Mouse (Mus musculus): ENCODE data around the gene Racgap1.

Gene Racgap1

DNA sequence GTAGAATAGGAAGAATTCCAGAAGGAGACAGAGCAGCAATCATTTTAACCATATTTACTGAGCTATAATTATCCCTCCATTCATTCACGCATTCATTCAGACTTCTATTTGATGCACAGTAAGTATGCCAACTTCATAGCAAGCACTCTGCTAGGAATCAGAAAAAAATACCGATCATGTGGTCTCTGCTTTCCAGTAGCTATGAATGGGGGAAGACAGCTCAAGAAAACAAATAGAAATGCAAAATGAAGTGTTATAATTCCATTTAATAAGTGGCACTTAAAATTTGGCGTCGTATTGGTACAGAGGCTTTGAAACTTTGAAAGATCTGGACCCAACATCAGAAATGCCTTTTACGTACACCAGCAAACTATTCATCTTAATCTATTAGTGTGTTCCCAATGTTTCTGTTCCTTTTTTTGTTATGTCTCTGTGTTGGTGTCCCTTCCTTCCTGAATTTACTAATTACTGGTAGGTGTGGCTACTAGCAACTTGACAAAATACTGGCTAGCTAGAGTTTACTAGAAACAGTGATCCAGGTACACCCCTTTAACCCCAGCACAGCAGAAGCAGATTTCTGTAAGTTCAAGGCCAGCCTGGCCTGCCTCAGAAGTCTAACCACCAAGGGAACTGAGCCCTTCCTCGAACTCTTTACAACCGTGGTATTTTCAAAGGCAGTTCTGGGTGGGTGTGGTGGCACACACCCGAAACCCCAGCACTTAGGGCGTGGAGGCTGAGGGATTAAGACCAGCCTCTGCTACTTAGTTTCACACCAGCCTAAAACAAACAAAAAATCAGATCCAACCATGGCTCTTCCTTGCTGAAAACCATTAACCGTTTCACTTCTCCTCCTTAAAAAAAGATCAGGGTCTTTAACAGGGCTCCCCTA is 772 bp upstream of the Racgap1 start:
- DNase-seq (ENCODE audit: low read depth, low spot score): no peak
- H3K36me3 ChIP-seq (ENCODE audit: control insufficient read depth, insufficient read depth, low read length, poor library complexity, severe bottlenecking): no peaks in the 10 kb centered on the region

DNA sequence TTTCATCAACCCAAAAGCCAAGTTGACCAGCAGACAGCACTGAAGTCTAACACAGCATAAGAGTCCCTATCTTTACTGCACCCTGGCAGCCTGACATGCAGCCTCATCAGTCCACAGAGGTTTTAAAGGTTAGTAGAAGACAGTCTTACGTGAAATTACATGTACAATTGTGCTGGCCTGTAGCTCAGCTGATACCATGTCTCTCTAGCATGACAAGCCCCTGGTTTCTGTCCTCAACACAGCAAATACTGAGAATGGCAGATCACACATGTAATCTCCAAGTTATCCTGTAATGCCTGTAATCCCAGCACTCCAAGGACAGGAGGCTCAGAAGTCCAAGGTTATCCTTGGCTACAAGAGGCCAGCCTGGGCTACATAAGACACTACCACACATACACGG is 1.2 kb downstream of the Racgap1 start:
- Histone ChIP-seq H3K36me3 (ENCODE audit: control insufficient read depth, insufficient read depth, low read length, poor library complexity, severe bottlenecking) (no peaks in the 10 kb centered on the region), H3K27me3 (ENCODE audit: control insufficient read depth, insufficient read depth, low read length, poor library complexity, severe bottlenecking) (no peaks in the 10 kb centered on the region)
- DNase-seq (ENCODE audit: low read depth, low spot score): no peak

More for the DNA sequence above, 772 bp upstream of the Racgap1 start:
- H3K27me3 ChIP-seq (ENCODE audit: control insufficient read depth, insufficient read depth, low read length, poor library complexity, severe bottlenecking): no peaks in the 10 kb centered on the region

DNA sequence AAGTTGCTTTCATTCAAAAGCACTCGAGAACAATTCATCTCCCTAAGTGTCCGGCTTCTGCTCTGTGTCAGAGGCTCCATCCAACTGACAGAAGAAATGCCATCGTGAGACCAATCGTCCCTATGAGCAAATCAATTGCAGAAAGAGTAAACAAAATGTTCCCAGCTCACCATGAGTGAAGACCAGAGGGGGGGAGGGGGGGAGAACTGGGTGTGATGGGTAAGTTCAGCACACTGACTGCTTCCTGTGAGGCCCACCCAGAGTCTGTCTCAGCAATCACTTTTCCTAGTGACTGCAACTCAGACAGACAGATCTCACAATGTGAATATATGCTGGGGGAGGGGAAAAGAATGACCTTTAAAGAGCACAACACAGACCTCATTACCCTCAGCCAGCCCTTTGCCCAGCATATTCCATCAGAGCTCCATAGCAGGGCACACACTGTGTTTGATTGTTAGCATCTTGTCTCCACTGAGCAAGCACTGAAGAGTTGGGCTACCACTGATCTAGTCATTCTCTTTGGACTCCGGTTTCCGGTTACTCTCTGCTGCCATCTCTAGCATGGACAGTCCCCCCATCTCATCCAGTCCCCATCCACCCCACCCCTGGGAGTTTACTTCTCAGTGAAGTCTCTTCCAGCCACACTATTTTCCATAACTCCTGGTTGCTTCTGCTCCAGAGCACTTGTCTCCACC is 2.2 kb downstream of the Racgap1 start:
- no peaks in the 10 kb centered on the region for H3K36me3 ChIP-seq (ENCODE audit: control insufficient read depth, insufficient read depth, low read length, poor library complexity, severe bottlenecking)
- no peak for DNase-seq (ENCODE audit: low read depth, low spot score)
- no peaks in the 10 kb centered on the region for H3K27me3 ChIP-seq (ENCODE audit: control insufficient read depth, insufficient read depth, low read length, poor library complexity, severe bottlenecking)

DNA sequence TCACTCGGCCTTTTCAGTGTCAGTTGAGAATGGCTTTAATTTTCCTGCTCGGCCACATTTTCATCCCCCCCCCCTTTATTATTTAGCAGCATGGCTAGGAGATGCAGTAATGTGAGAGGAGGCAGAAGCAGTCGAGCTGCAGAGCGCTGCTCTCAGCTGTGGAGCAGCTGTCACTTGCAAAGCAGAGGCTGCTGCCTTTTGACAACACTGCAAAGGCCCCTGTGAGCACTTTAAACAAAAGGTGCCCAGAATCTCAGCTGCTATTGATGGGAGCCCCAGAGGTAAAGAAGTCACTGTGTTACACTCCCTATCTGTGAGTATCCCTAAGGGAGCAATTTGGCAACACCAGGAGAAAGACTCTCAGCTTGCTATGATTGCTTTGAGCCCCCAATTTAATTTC is 3.1 kb downstream of the Racgap1 start:
- no peaks in the 10 kb centered on the region for H3K27me3 ChIP-seq (ENCODE audit: control insufficient read depth, insufficient read depth, low read length, poor library complexity, severe bottlenecking)
- DNase-seq (ENCODE audit: low read depth, low spot score): no peak
- no peaks in the 10 kb centered on the region for H3K36me3 ChIP-seq (ENCODE audit: control insufficient read depth, insufficient read depth, low read length, poor library complexity, severe bottlenecking)

DNA sequence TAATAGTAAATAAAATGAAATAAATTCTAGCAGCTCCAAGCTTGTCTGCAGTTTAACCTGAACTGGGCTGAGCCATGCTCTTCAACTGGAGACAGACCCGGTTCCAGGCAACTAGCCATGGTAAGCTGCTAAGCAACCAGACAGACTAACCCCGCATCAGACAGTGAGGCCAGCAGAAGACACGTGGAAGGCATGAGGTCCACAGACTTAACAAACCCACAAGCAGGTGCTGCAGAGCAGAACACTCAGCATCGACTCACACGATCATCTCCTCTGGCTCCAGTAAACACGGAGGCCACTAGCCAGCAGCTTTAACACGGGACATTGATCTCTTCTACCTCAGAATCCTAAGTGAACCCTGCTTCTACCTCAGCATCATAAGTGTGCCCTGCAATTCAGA is 6.7 kb downstream of the Racgap1 start:
- Histone ChIP-seq H3K36me3 (ENCODE audit: control insufficient read depth, insufficient read depth, low read length, poor library complexity, severe bottlenecking) (no peaks in the 10 kb centered on the region), H3K27me3 (ENCODE audit: control insufficient read depth, insufficient read depth, low read length, poor library complexity, severe bottlenecking) (no peaks in the 10 kb centered on the region)
- DNase-seq (ENCODE audit: low read depth, low spot score): peak; percentile 32

DNA sequence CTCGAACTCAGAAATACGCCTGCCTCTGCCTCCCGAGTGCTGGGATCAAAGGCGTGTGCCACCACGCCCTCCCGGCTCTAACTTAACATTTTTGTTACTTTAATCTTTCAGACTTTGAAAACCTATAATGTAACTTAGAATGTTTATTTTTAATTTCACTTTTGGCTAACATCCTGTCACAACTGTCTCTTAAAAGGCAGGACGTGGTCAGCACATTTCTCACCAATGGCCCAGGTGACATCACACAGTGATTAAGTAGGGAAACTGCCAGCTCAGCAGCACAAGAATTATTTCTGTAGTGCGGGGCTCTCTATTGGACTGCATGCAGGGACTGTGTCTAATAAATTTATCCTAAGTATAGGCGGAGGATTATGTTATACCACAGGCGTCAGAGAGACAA is 7.6 kb downstream of the Racgap1 start:
- H3K36me3 ChIP-seq (ENCODE audit: control insufficient read depth, insufficient read depth, low read length, poor library complexity, severe bottlenecking): no peaks in the 10 kb centered on the region
- no peaks in the 10 kb centered on the region for H3K27me3 ChIP-seq (ENCODE audit: control insufficient read depth, insufficient read depth, low read length, poor library complexity, severe bottlenecking)
- no peak for DNase-seq (ENCODE audit: low read depth, low spot score)

DNA sequence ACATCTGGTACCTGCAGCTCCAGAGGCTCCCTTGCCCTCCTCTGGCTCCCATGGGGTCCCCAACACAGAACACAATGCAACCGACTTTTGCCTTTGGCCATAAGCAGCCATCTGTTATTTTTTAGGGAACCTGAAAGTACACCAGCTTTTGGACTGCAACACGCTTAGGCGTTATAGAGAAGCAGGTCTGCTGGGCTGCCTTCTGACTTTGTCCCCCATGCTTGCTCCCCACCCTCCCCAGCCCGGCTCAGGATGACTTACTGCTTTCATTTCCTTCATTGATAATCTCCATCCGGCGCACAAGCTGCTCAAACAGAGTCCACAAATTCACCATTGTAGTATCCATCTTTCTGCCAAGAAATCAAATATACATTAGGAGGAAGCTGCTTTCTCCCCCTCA is 8.8 kb downstream of the Racgap1 start:
- H3K36me3 ChIP-seq (ENCODE audit: control insufficient read depth, insufficient read depth, low read length, poor library complexity, severe bottlenecking): no peaks in the 10 kb centered on the region
- DNase-seq (ENCODE audit: low read depth, low spot score): no peak

DNA sequence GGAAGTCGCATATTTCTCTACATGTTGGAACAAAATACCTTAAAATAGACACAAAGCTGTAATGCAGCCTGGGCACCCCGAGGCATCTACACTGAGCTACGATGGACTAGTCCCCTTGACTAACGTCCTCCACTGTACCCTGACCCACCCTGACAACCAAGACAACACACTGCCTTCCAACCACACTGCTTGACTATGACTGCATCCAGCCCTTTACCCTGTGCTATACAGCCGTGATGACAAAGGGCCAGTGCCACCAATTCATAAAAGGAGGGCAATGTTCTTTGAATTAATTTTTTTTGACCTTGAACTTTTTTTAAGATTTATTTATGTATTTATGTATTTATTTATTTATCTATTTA is 13.4 kb downstream of the Racgap1 start:
- Histone ChIP-seq H3K27me3 (ENCODE audit: control insufficient read depth, insufficient read depth, low read length, poor library complexity, severe bottlenecking) (no peaks in the 10 kb centered on the region), H3K36me3 (ENCODE audit: control insufficient read depth, insufficient read depth, low read length, poor library complexity, severe bottlenecking) (no peaks in the 10 kb centered on the region; the same call in 1 of the 2 replicates)
- no peak for DNase-seq (ENCODE audit: low read depth, low spot score)

More for the DNA sequence above, 8.8 kb downstream of the Racgap1 start:
- H3K27me3 ChIP-seq (ENCODE audit: control insufficient read depth, insufficient read depth, low read length, poor library complexity, severe bottlenecking): no peaks in the 10 kb centered on the region

DNA sequence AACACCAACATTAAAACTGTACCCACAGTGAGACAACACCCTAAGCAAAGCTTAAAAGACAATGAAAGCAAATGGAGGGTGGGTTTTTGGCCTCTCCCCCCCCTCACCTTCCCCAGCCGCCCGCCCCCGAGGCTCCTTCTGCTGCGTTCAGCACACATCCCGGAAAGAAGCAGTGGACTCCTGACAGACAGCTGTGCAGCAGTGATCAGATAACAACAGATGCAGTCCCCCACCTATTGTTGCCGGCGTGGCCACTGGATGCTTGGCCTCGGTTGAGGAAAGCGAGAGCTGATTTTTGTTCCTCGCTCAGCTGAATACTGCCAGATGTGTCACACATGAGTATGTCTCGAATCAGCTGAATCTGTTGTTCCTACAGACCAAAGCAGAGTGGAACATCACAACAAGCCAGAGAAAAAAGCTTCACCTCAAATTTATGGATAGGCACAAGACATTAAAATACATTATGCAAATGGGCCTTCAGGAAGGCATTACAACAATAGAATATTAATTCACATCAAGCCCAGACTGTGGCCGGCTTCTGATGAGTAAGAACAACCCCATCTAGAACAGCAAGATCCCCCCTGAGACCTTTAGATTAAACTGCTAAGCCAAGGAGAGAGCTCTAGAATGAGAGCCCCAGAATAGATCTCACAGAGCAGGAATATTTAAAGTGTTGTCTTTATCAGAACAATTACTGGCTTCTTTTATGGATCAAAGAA is 13.9 kb downstream of the Racgap1 start:
- Histone ChIP-seq H3K36me3 (ENCODE audit: control insufficient read depth, insufficient read depth, low read length, poor library complexity, severe bottlenecking) (no peaks in the 10 kb centered on the region; the same call in 1 of the 2 replicates), H3K27me3 (ENCODE audit: control insufficient read depth, insufficient read depth, low read length, poor library complexity, severe bottlenecking) (no peaks in the 10 kb centered on the region)
- no peak for DNase-seq (ENCODE audit: low read depth, low spot score)

DNA sequence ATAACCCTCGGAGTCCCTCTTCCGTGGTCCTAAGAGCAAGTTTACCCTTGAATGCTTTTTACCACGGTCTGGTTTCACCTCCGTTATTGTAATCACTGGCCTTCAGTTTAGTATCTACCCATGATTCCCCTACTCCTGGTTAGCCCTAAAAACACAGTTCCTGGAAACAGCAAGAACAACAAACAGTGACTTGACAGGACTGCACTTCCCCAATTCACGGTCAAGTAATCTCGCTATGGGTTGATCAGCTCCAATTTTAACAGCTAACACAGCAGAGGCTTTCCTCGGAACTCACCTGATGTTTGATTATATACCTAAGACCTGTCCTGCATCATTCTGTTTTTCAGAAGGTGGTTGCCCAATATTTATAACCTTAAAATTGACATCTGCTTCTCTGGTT is 16.8 kb downstream of the Racgap1 start:
- no peaks in the 10 kb centered on the region; the same call in 1 of the 2 replicates for H3K36me3 ChIP-seq (ENCODE audit: control insufficient read depth, insufficient read depth, low read length, poor library complexity, severe bottlenecking)
- no peaks in the 10 kb centered on the region for H3K27me3 ChIP-seq (ENCODE audit: control insufficient read depth, insufficient read depth, low read length, poor library complexity, severe bottlenecking)
- DNase-seq (ENCODE audit: low read depth, low spot score): no peak

DNA sequence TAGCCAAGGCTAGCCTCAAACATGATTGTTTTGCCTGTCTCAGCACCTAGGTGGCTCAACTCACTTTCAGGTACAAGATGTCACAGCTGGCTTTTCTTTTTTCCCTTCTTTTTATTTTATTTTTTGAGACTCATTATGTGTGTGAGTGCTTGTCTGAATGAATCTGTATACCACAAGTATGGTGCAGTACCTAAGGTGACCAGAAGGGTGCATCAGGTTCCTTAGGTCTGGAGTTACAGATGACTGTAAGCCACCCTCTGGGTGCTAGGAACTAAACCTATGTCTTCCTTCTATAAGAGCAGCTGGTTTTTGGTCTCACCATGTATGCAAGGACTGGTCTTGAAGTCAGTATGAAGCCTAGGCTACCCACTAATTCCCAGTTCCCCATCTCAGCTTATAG is 19.8 kb downstream of the Racgap1 start:
- Histone ChIP-seq H3K27me3 (ENCODE audit: control insufficient read depth, insufficient read depth, low read length, poor library complexity, severe bottlenecking) (no peaks in the 10 kb centered on the region), H3K36me3 (ENCODE audit: control insufficient read depth, insufficient read depth, low read length, poor library complexity, severe bottlenecking) (no peaks in the 10 kb centered on the region; the same call in 1 of the 2 replicates)
- DNase-seq (ENCODE audit: low read depth, low spot score): peak; percentile 42

DNA sequence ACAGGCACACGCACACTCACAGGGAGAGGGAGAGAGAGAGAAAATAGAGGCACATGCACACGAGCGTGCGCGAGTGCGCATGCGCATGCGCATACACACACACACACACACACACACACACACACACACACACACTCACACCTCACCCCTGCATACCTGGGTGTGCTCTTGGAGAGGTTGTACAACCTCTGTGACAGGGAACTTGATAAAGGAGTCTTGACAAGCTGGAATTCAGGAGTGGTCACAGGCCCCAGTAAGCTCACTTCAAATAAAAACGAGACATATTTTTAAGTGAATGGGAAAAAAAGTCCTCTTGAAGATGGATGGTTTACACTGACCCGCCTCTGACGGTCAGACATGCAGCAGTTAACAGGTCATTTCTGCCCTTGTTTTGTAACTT is 29.4 kb downstream of the Racgap1 start:
- 0 out of 2 replicates have a peak, but pooled peaks cover 2% of the 10 kb centered on the region for H3K36me3 ChIP-seq (ENCODE audit: control insufficient read depth, insufficient read depth, low read length, poor library complexity, severe bottlenecking)
- no peak for DNase-seq (ENCODE audit: low read depth, low spot score)
- no peaks in the 10 kb centered on the region for H3K27me3 ChIP-seq (ENCODE audit: control insufficient read depth, insufficient read depth, low read length, poor library complexity, severe bottlenecking)

DNA sequence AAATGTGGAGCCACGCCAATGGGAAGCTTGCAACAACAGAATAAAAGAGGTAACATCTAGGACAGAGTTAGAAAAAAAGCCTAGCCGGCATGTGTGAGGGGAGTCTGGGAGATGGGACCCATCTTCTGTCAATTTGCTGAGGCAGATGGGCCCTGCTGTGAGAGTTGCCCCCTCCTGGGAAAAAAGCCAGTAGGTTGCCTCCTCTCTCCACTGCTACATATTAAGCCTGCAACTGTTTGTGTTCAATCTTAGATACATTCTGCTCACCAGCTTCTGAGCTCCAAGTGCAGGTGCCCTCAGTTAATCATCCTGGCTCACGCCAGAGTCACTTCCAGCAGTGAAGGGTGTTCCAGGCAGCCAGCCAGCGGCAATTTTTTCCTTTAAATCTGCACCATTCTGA is 31.6 kb downstream of the Racgap1 start:
- DNase-seq (ENCODE audit: low read depth, low spot score): no peak
- H3K27me3 ChIP-seq (ENCODE audit: control insufficient read depth, insufficient read depth, low read length, poor library complexity, severe bottlenecking): no peaks in the 10 kb centered on the region; the same call in 1 of the 2 replicates
- no peaks in the 10 kb centered on the region for H3K36me3 ChIP-seq (ENCODE audit: control insufficient read depth, insufficient read depth, low read length, poor library complexity, severe bottlenecking)

DNA sequence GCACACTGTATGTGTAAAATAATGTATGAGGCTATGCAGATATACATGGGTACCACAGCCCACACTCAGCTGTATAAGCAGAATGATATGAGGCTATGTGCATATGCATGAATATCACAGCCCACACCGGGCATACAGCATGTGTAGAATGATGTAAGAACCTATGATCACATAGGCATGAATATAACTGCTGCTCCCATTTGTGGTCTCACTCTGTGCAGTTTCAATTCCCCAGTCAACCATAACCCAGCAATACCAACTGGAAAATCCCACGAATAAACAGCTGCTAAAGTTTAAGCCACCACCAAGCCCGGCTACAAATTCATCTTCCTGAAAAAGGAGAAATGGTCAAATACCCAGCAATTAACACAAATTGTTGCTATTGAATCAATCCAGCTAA is 32.9 kb downstream of the Racgap1 start:
- Histone ChIP-seq H3K27me3 (ENCODE audit: control insufficient read depth, insufficient read depth, low read length, poor library complexity, severe bottlenecking) (no peaks in the 10 kb centered on the region; the same call in 1 of the 2 replicates), H3K36me3 (ENCODE audit: control insufficient read depth, insufficient read depth, low read length, poor library complexity, severe bottlenecking) (no peaks in the 10 kb centered on the region)
- no peak for DNase-seq (ENCODE audit: low read depth, low spot score)

DNA sequence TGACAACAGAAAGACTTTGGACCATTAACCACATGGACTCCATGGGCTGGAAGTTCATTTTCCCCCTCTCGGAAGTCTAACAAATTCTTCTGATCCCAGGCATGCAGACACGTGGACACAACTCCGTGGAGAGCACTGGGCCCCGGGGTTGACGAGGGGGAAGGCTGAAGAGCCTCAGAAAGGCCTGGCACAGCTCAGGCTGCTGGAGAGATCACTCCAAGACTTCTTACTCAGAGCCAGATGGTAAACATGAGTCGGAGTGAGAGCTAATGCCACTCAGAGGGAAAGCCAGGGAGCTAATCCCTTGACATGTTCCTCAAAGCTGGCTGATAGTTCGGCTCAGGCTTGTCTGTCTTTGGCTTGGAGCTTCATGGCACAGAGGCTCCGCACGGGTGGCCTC is 36.2 kb downstream of the Racgap1 start:
- no peak for DNase-seq (ENCODE audit: low read depth, low spot score)
- H3K27me3 ChIP-seq (ENCODE audit: control insufficient read depth, insufficient read depth, low read length, poor library complexity, severe bottlenecking): no peaks in the 10 kb centered on the region; the same call in 1 of the 2 replicates
- no peaks in the 10 kb centered on the region for H3K36me3 ChIP-seq (ENCODE audit: control insufficient read depth, insufficient read depth, low read length, poor library complexity, severe bottlenecking)
